Mouse (Mus musculus) CH12.LX (cell line): ENCODE results near the gene Clic4. TPM values are rescaled to one million over a fixed set of nuclear protein-coding genes. Genes with fewer than 3 reads are reported as not detected.
A peak's percentile ranks its signal among the peaks of the same experiment; 100 is the strongest.

Experiments used
- DNase-seq: peaks from one replicate; pipeline ENCODE4 v3.0.0-alpha.2; 2013; ENCODE audit errors: extremely low read depth
- H3K27ac ChIP-seq: 2 replicates; pipeline ENCODE4 v1.5.1; 2012; ENCODE audit warnings: low read depth, mild to moderate bottlenecking, control low read depth, moderate library complexity; ENCODE audit not compliant: insufficient read depth
- H3K27me3 ChIP-seq: replicated peaks from 2 replicates; pipeline ENCODE3; 2012; ENCODE audit warnings: inconsistent platforms
- H3K36me3 ChIP-seq, 2 experiments: replicated peaks in 1 of 2; 2 replicates each; pipeline versions ENCODE3 to v1.6.1; 2012; ENCODE audit warnings: inconsistent platforms in 1 of 2, low read length in 1 of 2, mild to moderate bottlenecking in 1 of 2, mixed read lengths in 1 of 2, moderate library complexity in 1 of 2; ENCODE audit not compliant: control insufficient read depth in 1 of 2, insufficient read depth in 1 of 2
- H3K4me1 ChIP-seq, 2 experiments: 2 replicates each; pipeline ENCODE4 v1.6.1; 2012; ENCODE audit warnings: inconsistent platforms in 1 of 2, moderate library complexity in 1 of 2; ENCODE audit not compliant: insufficient read depth in 2 of 2, control insufficient read depth in 1 of 2
- H3K4me2 ChIP-seq: 2 replicates; pipeline ENCODE4 v1.6.1; 2012; ENCODE audit warnings: low read depth, mild to moderate bottlenecking, control low read depth; ENCODE audit not compliant: poor library complexity, insufficient read depth, severe bottlenecking
- H3K4me3 ChIP-seq, 3 experiments: fragments of 150-350 bp in 1 of 3; sonication (generic) in 1 of 3; replicated peaks in 1 of 3; 2 replicates each; pipeline versions ENCODE3 to v1.5.1; 2011 to 2012; ENCODE audit warnings: low read depth in 2 of 3, low read length in 2 of 3, mild to moderate bottlenecking in 2 of 3, moderate library complexity in 2 of 3, control low read depth in 1 of 3, improper control_type of control experiment in 1 of 3, inconsistent platforms in 1 of 3, mixed read lengths in 1 of 3; ENCODE audit not compliant: poor library complexity in 1 of 3
- H3K79me2 ChIP-seq: replicated peaks from 2 replicates; pipeline ENCODE4 v1.6.1; 2012; ENCODE audit warnings: mild to moderate bottlenecking, moderate library complexity; ENCODE audit not compliant: control insufficient read depth, poor library complexity, insufficient read depth, severe bottlenecking; ENCODE audit errors: extremely low read depth
- H3K9ac ChIP-seq: 2 replicates; pipeline ENCODE4 v1.6.1; 2012; ENCODE audit warnings: low read depth, mild to moderate bottlenecking, control low read depth, moderate library complexity; ENCODE audit not compliant: insufficient read depth
- H3K9me3 ChIP-seq: replicated peaks from 2 replicates; pipeline ENCODE3; 2012; ENCODE audit warnings: low read length, inconsistent platforms, mixed read lengths
- BHLHE40 ChIP-seq: IDR thresholded peaks from 2 replicates; pipeline ENCODE4 v1.6.1; 2011; ENCODE audit warnings: mild to moderate bottlenecking, low read depth, low read length, improper control_type of control experiment
- CHD1 ChIP-seq: IDR thresholded peaks from 2 replicates; pipeline ENCODE4 v1.6.1; 2012; ENCODE audit warnings: low read depth, low read length, improper control_type of control experiment, inconsistent platforms
- CHD2 ChIP-seq: IDR thresholded peaks from 2 replicates; pipeline ENCODE4 v1.6.1; 2011; ENCODE audit warnings: low read length, improper control_type of control experiment
- E2F4 ChIP-seq: IDR thresholded peaks from 2 replicates; pipeline ENCODE4 v1.6.1; 2011; ENCODE audit warnings: low read depth, low read length, improper control_type of control experiment; ENCODE audit not compliant: insufficient replicate concordance
- ELF1 ChIP-seq: IDR thresholded peaks from 2 replicates; pipeline ENCODE4 v1.6.1; 2014; ENCODE audit warnings: low read depth, mild to moderate bottlenecking, inconsistent platforms, low read length, improper control_type of control experiment
- EP300 ChIP-seq: IDR thresholded peaks from 2 replicates; pipeline ENCODE4 v1.6.1; 2011; ENCODE audit warnings: low read length, improper control_type of control experiment
- ETS1 ChIP-seq: conservative IDR thresholded peaks from 2 replicates; pipeline ENCODE4 v1.6.1; 2012; ENCODE audit warnings: low read depth, mild to moderate bottlenecking, inconsistent platforms, low read length, improper control_type of control experiment, moderate library complexity
- GABPA ChIP-seq: IDR thresholded peaks from 2 replicates; pipeline ENCODE4 v1.6.1; 2012; ENCODE audit warnings: low read depth, low read length, improper control_type of control experiment, inconsistent platforms; ENCODE audit not compliant: insufficient replicate concordance
- HCFC1 ChIP-seq: IDR thresholded peaks from 2 replicates; pipeline ENCODE4 v1.6.1; 2012; ENCODE audit warnings: low read depth, mild to moderate bottlenecking, inconsistent platforms, low read length, improper control_type of control experiment
- IRF4 ChIP-seq: IDR thresholded peaks from 2 replicates; pipeline ENCODE4 v1.6.1; 2014; ENCODE audit warnings: low read depth, mild to moderate bottlenecking, inconsistent platforms, low read length, improper control_type of control experiment
- JUND ChIP-seq: conservative IDR thresholded peaks from 2 replicates; pipeline ENCODE4 v1.6.1; 2011; ENCODE audit warnings: low read depth, low read length, improper control_type of control experiment
- KAT2A ChIP-seq: IDR thresholded peaks from 2 replicates; pipeline ENCODE4 v1.6.1; 2012; ENCODE audit warnings: low read length, improper control_type of control experiment, inconsistent platforms; ENCODE audit not compliant: insufficient replicate concordance
- MAFK ChIP-seq: IDR thresholded peaks from 2 replicates; pipeline ENCODE4 v1.6.1; 2011; ENCODE audit warnings: low read length, improper control_type of control experiment; ENCODE audit not compliant: insufficient replicate concordance
- MAX ChIP-seq: IDR thresholded peaks from 2 replicates; pipeline ENCODE4 v1.6.1; 2011; ENCODE audit warnings: low read length, improper control_type of control experiment
- MEF2A ChIP-seq: IDR thresholded peaks from 2 replicates; pipeline ENCODE4 v1.6.1; 2014; ENCODE audit warnings: low read depth, mild to moderate bottlenecking, inconsistent platforms, low read length, improper control_type of control experiment, borderline replicate concordance
- MXI1 ChIP-seq: IDR thresholded peaks from 2 replicates; pipeline ENCODE4 v1.6.1; 2011; ENCODE audit warnings: mild to moderate bottlenecking, low read depth, low read length, improper control_type of control experiment
- MYC ChIP-seq: IDR thresholded peaks from 2 replicates; pipeline ENCODE4 v1.6.1; 2011; ENCODE audit warnings: low read depth, mild to moderate bottlenecking, improper control_type of control experiment, low read length
- NELFE ChIP-seq: IDR thresholded peaks from 2 replicates; pipeline ENCODE4 v1.6.1; 2011; ENCODE audit warnings: low read depth, low read length, improper control_type of control experiment
- NRF1 ChIP-seq: IDR thresholded peaks from 2 replicates; pipeline ENCODE4 v1.6.1; 2014; ENCODE audit warnings: low read depth, mild to moderate bottlenecking, inconsistent platforms, low read length, improper control_type of control experiment, moderate library complexity
- PAX5 ChIP-seq: IDR thresholded peaks from 2 replicates; pipeline ENCODE4 v1.6.1; 2012; ENCODE audit warnings: low read length, inconsistent platforms, mixed read lengths
- POLR2A ChIP-seq: IDR thresholded peaks from 2 replicates; pipeline ENCODE4 v1.6.1; 2011; ENCODE audit warnings: low read depth, mild to moderate bottlenecking, improper control_type of control experiment, low read length
- POLR2AphosphoS2 ChIP-seq: IDR thresholded peaks from 2 replicates; pipeline ENCODE4 v1.6.1; 2011; ENCODE audit warnings: low read depth, low read length, improper control_type of control experiment
- RAD21 ChIP-seq: IDR thresholded peaks from 2 replicates; pipeline ENCODE4 v1.6.1; 2011; ENCODE audit warnings: low read depth, mild to moderate bottlenecking, low read length, improper control_type of control experiment, moderate library complexity
- RCOR1 ChIP-seq: conservative IDR thresholded peaks from 2 replicates; pipeline ENCODE4 v1.6.1; 2012; ENCODE audit warnings: low read depth, mild to moderate bottlenecking, inconsistent platforms, low read length, improper control_type of control experiment
- SIN3A ChIP-seq: IDR thresholded peaks from 2 replicates; pipeline ENCODE4 v1.6.1; 2012; ENCODE audit warnings: low read length, improper control_type of control experiment, inconsistent platforms
- SMC3 ChIP-seq: IDR thresholded peaks from 2 replicates; pipeline ENCODE4 v1.6.1; 2011; ENCODE audit warnings: low read depth, low read length, improper control_type of control experiment
- TBP ChIP-seq: conservative IDR thresholded peaks from 2 replicates; pipeline ENCODE4 v1.6.1; 2011; ENCODE audit warnings: low read depth, low read length, improper control_type of control experiment
- TCF12 ChIP-seq: IDR thresholded peaks from 2 replicates; pipeline ENCODE4 v1.6.1; 2014; ENCODE audit warnings: low read depth, mild to moderate bottlenecking, inconsistent platforms, low read length, improper control_type of control experiment
- UBTF ChIP-seq: IDR thresholded peaks from 2 replicates; pipeline ENCODE4 v1.6.1; 2012; ENCODE audit warnings: low read depth, mild to moderate bottlenecking, inconsistent platforms, low read length, improper control_type of control experiment, moderate library complexity
- USF1 ChIP-seq: IDR thresholded peaks from 2 replicates; pipeline ENCODE4 v1.6.1; 2014; ENCODE audit warnings: low read depth, mild to moderate bottlenecking, inconsistent platforms, low read length, improper control_type of control experiment
- ZC3H11A ChIP-seq: IDR thresholded peaks from 2 replicates; pipeline ENCODE4 v1.6.1; 2012; ENCODE audit warnings: low read depth, mild to moderate bottlenecking, inconsistent platforms, low read length, improper control_type of control experiment
- ZMIZ1 ChIP-seq: IDR thresholded peaks from 2 replicates; pipeline ENCODE4 v1.6.1; 2012; ENCODE audit warnings: low read depth, mild to moderate bottlenecking, inconsistent platforms, low read length, improper control_type of control experiment
- ZNF384 ChIP-seq: IDR thresholded peaks from 2 replicates; pipeline ENCODE4 v1.6.1; 2012; ENCODE audit warnings: low read depth, low read length, improper control_type of control experiment, inconsistent platforms
- dilution Hi-C: fragments of 300-500 bp; cut with MboI; formaldehyde crosslinking; loops from 2 replicates; pipeline ENCODE4 v1.14.3; 2020; ENCODE audit warnings: low sequenced_read_pairs; ENCODE audit not compliant: extremely low pct_unique_long_range_greater_than_20kb, extremely low pct_ligation_motif_present
- in situ Hi-C: fragments of 300-500 bp; cut with MboI; formaldehyde crosslinking; loops from 3 replicates; pipeline ENCODE4 v1.14.3; 2019; ENCODE audit warnings: low sequenced_read_pairs, low pct_ligation_motif_present, low pct_unique_long_range_greater_than_20kb, mixed read lengths
- polyA plus RNA-seq: library from polyadenylated mRNA; unstranded; fragments of >175 nt; gene quantifications from 2 replicates; pipeline ENCODE4 v1.2.1, GENCODE M21; 2012; ENCODE audit warnings: low read depth; ENCODE audit not compliant: insufficient read length
- total RNA-seq, 2 experiments: library from RNA; depleted of rRNA; stranded (reverse); fragments of 300-350 nt in 1 of 2; fragments of >200 nt in 1 of 2; gene quantifications; 2 replicates each; pipeline ENCODE4 v1.2.3; 2012 to 2014

Gene Clic4
- total RNA-seq (2012; rRNA removed): 124 and 154 TPM in 2 replicates
- 182 and 199 TPM in 2 replicates for total RNA-seq (2014; rRNA removed)
- polyA plus RNA-seq: 198 and 214 TPM in 2 replicates

DNA sequence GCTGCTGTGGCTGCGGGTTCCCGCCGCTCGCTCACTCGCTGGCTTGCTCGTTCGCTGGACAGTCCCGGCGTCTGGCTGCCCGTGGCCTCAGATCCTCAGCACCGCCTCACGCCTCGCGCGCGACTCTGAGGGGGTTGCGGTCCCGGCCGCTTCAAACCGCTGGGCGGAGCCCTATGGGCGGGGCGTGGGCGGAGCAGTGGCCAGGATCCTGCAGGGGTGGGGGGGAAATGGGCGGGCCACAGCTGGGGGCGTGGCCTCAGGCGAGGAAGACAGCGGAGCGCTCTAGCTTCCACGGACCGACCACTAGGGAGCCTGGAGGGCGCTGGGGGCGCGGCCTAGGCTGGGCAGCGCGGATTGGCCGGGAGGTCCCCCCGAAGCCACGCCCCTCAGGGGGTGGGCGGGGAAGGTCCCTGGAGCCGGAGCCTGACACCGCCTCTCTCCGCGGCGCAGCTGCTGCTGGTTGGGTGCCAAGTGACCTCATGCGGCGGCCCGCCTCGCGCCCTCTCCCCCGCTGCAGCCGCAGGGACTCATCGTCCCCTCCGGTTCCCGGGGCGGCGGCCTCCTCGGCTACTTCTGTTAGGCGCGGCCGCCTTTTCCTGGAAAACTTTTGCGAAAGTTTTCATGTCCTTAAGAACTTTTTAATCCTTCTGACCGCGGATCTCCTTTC is at the start of gene Clic4:
Gene Clic4, minus strand, starts transcription at position 175 of the 667 bp plus-strand sequence.
- in situ Hi-C loops: no loop called here
- Histone ChIP-seq H3K4me1 (peaks cover 8 to 41% of the 10 kb centered on the region in 2 experiments), H3K4me3 (peak within 1 kb of the TSS; percentile 93 to 97 (median 95)), H3K79me2 (peaks cover 45% of the 10 kb centered on the region), H3K27ac (peak within 1 kb of the TSS; percentile 93), H3K9me3 (no peaks in the 10 kb centered on the region), H3K4me2 (peak within 1 kb of the TSS; percentile 41), H3K27me3 (no peaks in the 10 kb centered on the region), H3K36me3 (peaks cover 12 to 33% of the 10 kb centered on the region in 2 experiments), H3K9ac (peak within 1 kb of the TSS; percentile 100)
- TF ChIP-seq BHLHE40: peak; percentile 51; the same call in 1 of the 2 replicates
- no peak for TF ChIP-seq ZNF384
- TF ChIP-seq SIN3A: peak; percentile 91
- peak; percentile 73 for TF ChIP-seq MXI1
- TF ChIP-seq E2F4: no peak
- no peak for TF ChIP-seq UBTF
- no peak for TF ChIP-seq KAT2A
- peak; percentile 92 for TF ChIP-seq POLR2AphosphoS2
- peak; percentile 94 for TF ChIP-seq POLR2A
- peak; percentile 98 for TF ChIP-seq ZMIZ1
- peak; percentile 97 for TF ChIP-seq NELFE
- peak; percentile 54; the same call in 1 of the 2 replicates for TF ChIP-seq CHD2
- TF ChIP-seq TCF12: peak; percentile 91
- no peak for TF ChIP-seq ETS1
- 0 out of 2 replicates have a peak, but pooled peaks have one; percentile 31 for TF ChIP-seq TBP
- TF ChIP-seq NRF1: peak; percentile 55; the same call in 1 of the 2 replicates
- TF ChIP-seq USF1: no peak
- no peak; the same call in 1 of the 2 replicates for TF ChIP-seq IRF4
- TF ChIP-seq RCOR1: no peak
- TF ChIP-seq MYC: no peak
- no peak for TF ChIP-seq ELF1
- TF ChIP-seq ZC3H11A: no peak
- TF ChIP-seq CHD1: 0 out of 2 replicates have a peak, but pooled peaks have one; percentile 19
- TF ChIP-seq RAD21: no peak; the same call in 1 of the 2 replicates
- no peak for TF ChIP-seq SMC3
- no peak for TF ChIP-seq MAFK
- peak; percentile 32 for TF ChIP-seq MEF2A
- no peak for TF ChIP-seq GABPA
- 0 out of 2 replicates have a peak, but pooled peaks have one; percentile 5 for TF ChIP-seq HCFC1
- no peak for TF ChIP-seq JUND
- no peak for TF ChIP-seq PAX5
- TF ChIP-seq EP300: no peak
- TF ChIP-seq MAX: no peak
- dilution Hi-C loops: no loop called here
- peak; percentile 98 for DNase-seq
